Mouse (Mus musculus) midbrain, embryonic 12.5 days (tissue): ENCODE measurements around the gene Ufsp2. TPM values are rescaled to one million over a fixed set of nuclear protein-coding genes. Genes with fewer than 3 reads are reported as not detected.

Source experiments
- ATAC-seq: fragments of 200-750 bp; cut with Nextera tagmentation; 2 replicates; pipeline ENCODE4 v1.8.0; 2017; ENCODE audit warnings: low read depth, moderate TSS enrichment, moderate library complexity; ENCODE audit not compliant: low FRiP score
- H3K27ac ChIP-seq: fragments of 300-500 bp; sonication (generic); replicated peaks from 2 replicates; pipeline ENCODE4 v1.5.1; 2016; ENCODE audit warnings: mild to moderate bottlenecking
- H3K27me3 ChIP-seq: fragments of 300-500 bp; sonication (generic); 2 replicates; pipeline ENCODE4 v1.6.1; 2016; ENCODE audit warnings: mild to moderate bottlenecking
- H3K36me3 ChIP-seq: fragments of 300-500 bp; sonication (generic); 2 replicates; pipeline ENCODE4 v1.6.1; 2016
- H3K4me1 ChIP-seq: fragments of 300-500 bp; sonication (generic); 2 replicates; pipeline ENCODE4 v1.6.1; 2016
- H3K4me2 ChIP-seq: fragments of 300-500 bp; sonication (generic); replicated peaks from 2 replicates; pipeline ENCODE4 v1.6.1; 2016; ENCODE audit warnings: mild to moderate bottlenecking, moderate library complexity
- H3K4me3 ChIP-seq: fragments of 300-500 bp; sonication (generic); 2 replicates; pipeline ENCODE4 v1.5.1; 2016; ENCODE audit warnings: mild to moderate bottlenecking
- H3K9ac ChIP-seq: fragments of 300-500 bp; sonication (generic); replicated peaks from 2 replicates; pipeline ENCODE4 v1.6.1; 2016; ENCODE audit warnings: mild to moderate bottlenecking, moderate library complexity
- H3K9me3 ChIP-seq: fragments of 300-500 bp; sonication (generic); 2 replicates; pipeline ENCODE4 v1.6.1; 2016; ENCODE audit warnings: mild to moderate bottlenecking
- WGBS: fragments of 180-500 bp; shearing (Covaris S2); methylation state at CpG from one replicate; pipeline ENCODE4 v1.1.7; 2016; 5-methylcytosine and 5-hydroxymethylcytosine counted together
- polyA plus RNA-seq: library from polyadenylated mRNA; unstranded; fragments of >200 nt; fragmentation: Nextera tagmentation; extraction: Ambion mirVana; gene quantifications from 2 replicates; pipeline ENCODE4 v1.2.1, GENCODE M21; 2016

Gene Ufsp2
- polyA plus RNA-seq, 1 experiment from 2014 or later = 54.5 TPM

DNA sequence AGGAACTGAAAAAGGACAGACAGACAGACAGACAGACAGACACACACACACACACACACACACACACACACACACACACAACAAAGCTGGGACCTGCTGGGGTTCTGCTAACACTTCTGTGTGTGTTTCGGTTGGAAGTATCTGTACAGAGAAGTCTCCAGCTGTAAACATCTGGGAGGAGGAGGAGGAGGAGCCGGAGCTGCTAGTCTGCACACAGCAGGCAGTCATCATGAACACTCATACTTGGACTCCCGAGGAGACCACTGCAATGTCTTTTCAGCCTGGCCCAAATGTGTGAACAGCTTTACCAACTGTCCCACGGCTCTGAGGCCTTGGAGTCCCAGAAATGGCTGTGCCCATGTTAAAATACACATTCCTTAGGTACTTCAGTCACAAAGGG, 49.1 kb downstream of the Ufsp2 start:
- ATAC-seq = no peak
- Histone ChIP-seq H3K4me1 (no peaks in the 10 kb centered on the region), H3K9ac (no peak overlapping the region), H3K4me2 (no peak overlapping the region), H3K4me3 (no peak overlapping the region), H3K36me3 (no peaks in the 10 kb centered on the region), H3K27me3 (no peaks in the 10 kb centered on the region), H3K27ac (no peak overlapping the region), H3K9me3 (no peaks in the 10 kb centered on the region)
- 60% methylated on average over 4 of the region's 4 CpGs for WGBS

DNA sequence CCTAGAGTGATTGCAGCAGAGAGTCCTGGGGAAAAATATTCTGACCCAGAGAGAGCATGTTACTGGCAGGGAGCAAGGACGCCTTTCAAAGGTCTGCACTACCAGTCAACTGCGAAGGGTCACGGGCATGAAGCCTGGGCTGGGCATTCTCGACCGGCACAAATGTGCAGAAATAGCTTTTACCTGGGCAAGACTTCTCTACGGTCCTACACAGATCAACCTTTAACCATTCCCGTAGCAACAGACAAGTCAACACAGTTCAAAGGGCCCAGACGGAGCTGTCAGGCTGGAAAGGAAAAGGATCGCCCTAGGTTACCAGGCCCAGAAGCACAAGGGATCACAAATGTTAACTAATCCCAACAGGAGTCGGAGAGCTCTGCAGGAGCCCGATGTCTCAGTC, 60.9 kb downstream of the Ufsp2 start:
- Histone ChIP-seq H3K27me3 (no peaks in the 10 kb centered on the region), H3K4me1 (no peaks in the 10 kb centered on the region), H3K4me2 (no peak overlapping the region), H3K27ac (no peak overlapping the region), H3K36me3 (0 out of 2 replicates have a peak, but pooled peaks cover 8% of the 10 kb centered on the region), H3K4me3 (no peak overlapping the region), H3K9ac (no peak overlapping the region), H3K9me3 (no peaks in the 10 kb centered on the region)
- no peak for ATAC-seq
- 62% methylated on average over 11 of the region's 11 CpGs for WGBS

DNA sequence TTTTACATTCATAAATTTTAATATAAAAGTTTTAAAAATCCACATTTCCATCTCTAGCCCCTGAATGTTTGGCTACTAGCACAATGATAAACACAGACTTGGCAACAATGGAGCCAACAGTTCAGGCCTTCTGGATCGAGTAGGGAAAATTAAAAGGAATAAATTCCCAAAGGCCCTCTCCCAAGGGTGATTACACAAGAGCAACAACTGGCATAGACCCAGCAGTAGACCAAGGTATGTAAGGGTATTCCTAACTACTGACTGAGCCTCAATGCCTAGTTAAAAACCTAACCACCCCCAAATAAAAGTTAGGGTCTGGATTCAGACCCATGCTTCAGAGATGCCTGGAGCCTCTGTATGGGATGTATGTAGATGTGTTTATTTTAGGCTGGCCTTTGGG, 64.3 kb downstream of the Ufsp2 start:
- Histone ChIP-seq H3K4me3 (no peak overlapping the region), H3K4me1 (no peaks in the 10 kb centered on the region), H3K9ac (no peak overlapping the region), H3K36me3 (peaks cover 12% of the 10 kb centered on the region; the same call in 1 of the 2 replicates), H3K9me3 (no peaks in the 10 kb centered on the region), H3K4me2 (no peak overlapping the region), H3K27ac (no peak overlapping the region; the same call in 1 of the 2 replicates), H3K27me3 (no peaks in the 10 kb centered on the region)
- 84% methylated on average over 1 of the region's 1 CpGs for WGBS
- no peak for ATAC-seq

DNA sequence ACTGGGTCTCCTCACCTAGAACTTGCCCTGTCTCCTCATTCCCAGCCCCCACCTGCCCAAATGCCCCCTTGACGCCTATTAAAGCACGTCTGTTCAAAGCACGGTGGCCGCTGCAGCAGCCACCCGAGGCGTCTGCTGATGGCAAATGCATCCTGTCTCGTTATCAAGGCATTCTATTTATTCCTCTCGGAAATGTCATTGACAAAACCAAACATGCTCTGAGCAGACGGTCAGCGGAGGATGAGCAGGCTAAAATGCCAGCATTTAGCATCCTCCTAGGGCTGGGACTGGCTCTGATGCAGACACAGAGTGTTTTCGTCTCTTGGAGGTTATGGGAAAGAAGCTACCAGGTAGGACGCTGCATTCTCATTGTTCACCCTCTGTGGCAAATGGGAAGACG, 64.9 kb downstream of the Ufsp2 start:
- Histone ChIP-seq H3K4me1 (no peaks in the 10 kb centered on the region), H3K9ac (no peak overlapping the region), H3K9me3 (no peaks in the 10 kb centered on the region), H3K27me3 (no peaks in the 10 kb centered on the region), H3K4me3 (no peak overlapping the region), H3K36me3 (peaks cover 14% of the 10 kb centered on the region; the same call in 1 of the 2 replicates), H3K4me2 (no peak overlapping the region), H3K27ac (no peak overlapping the region; the same call in 1 of the 2 replicates)
- 79% methylated on average over 13 of the region's 13 CpGs for WGBS
- ATAC-seq = no peak

Other genes with a start within 250 kb of the Ufsp2 start
- gene Pdlim3, start 90.1 kb upstream of the Ufsp2 start, polyA plus RNA-seq = 23.1 and 30.5 TPM in 2 replicates
- not detected in 2 replicates for gene Ccdc110, start 40.9 kb upstream of the Ufsp2 start, polyA plus RNA-seq
- 3.4 and 3.6 TPM in 2 replicates for gene 1700029J07Rik, start 276 bp upstream of the Ufsp2 start, polyA plus RNA-seq
- gene Lrp2bp, start 23.8 kb downstream of the Ufsp2 start, polyA plus RNA-seq = 0.34 and 0.47 TPM in 2 replicates
- 21.9 and 26.8 TPM in 2 replicates for gene Ankrd37, start 30.2 kb downstream of the Ufsp2 start, polyA plus RNA-seq
- gene Cfap97, start 176.2 kb downstream of the Ufsp2 start, polyA plus RNA-seq = 25.5 and 27.6 TPM in 2 replicates
- 4.6 and 5.3 TPM in 2 replicates for gene Snx25, start 176.6 kb downstream of the Ufsp2 start, polyA plus RNA-seq
- 494 and 521 TPM in 2 replicates for gene Slc25a4, start 235.8 kb downstream of the Ufsp2 start, polyA plus RNA-seq